Mouse (Mus musculus): Measurements from ENCODE around the gene Grcc10.

GRCm38 (mm10) chr6:124734417-124734816 lies 6.8 kb downstream of the Grcc10 start:
- TF ChIP-seq CTCF (IDR thresholded peaks at IDR 0.05; ENCODE audit: control insufficient read depth, insufficient read depth, insufficient replicate concordance, low read depth, low read length) (no peak), POLR2A (IDR thresholded peaks at IDR 0.05; ENCODE audit: control insufficient read depth, low read depth, low read length) (no peak)
